Mouse (Mus musculus) adrenal gland, postnatal 36 days (tissue): ENCODE measurements around the gene Mia2. TPM values are rescaled to one million over a fixed set of nuclear protein-coding genes. Genes with fewer than 3 reads are reported as not detected.
"Not testable (repeated sequence)": the region's sequence is repeated elsewhere in the genome, so short reads cannot be mapped to it uniquely, and the experiment has no call there.

ENCODE experiments used
- DNase-seq, 2 experiments: peaks; one replicate each; pipeline ENCODE4 v3.0.0; 2021; ENCODE audit warnings: mixed read lengths in 1 of 2
- long read RNA-seq, 2 experiments: library from polyadenylated mRNA; stranded (forward); transcript quantifications; one replicate each; pipeline ENCODE4 v2.0.0; 2021; ENCODE audit warnings: borderline sequencing depth in 2 of 2
- total RNA-seq, 2 experiments: library from RNA; stranded (reverse); gene quantifications; 2 replicates each; pipeline ENCODE4 v1.2.3; 2021

The Mia2 gene
- 100 to 1,000 TPM; 107 to 159 TPM for total RNA-seq
- long read RNA-seq, experiment 1, full-length matches to known transcripts = 62 of 123 reads
- long read RNA-seq, experiment 1, partial matches to known transcripts = 18 of 123 reads
- long read RNA-seq, experiment 1, other reads (novel, unspliced or antisense) = 43 of 123 reads
- long read RNA-seq, experiment 2, full-length matches to known transcripts = 24 of 34 reads
- long read RNA-seq, experiment 2, partial matches to known transcripts = 2 of 34 reads
- long read RNA-seq, experiment 2, other reads (novel, unspliced or antisense) = 8 of 34 reads

DNA sequence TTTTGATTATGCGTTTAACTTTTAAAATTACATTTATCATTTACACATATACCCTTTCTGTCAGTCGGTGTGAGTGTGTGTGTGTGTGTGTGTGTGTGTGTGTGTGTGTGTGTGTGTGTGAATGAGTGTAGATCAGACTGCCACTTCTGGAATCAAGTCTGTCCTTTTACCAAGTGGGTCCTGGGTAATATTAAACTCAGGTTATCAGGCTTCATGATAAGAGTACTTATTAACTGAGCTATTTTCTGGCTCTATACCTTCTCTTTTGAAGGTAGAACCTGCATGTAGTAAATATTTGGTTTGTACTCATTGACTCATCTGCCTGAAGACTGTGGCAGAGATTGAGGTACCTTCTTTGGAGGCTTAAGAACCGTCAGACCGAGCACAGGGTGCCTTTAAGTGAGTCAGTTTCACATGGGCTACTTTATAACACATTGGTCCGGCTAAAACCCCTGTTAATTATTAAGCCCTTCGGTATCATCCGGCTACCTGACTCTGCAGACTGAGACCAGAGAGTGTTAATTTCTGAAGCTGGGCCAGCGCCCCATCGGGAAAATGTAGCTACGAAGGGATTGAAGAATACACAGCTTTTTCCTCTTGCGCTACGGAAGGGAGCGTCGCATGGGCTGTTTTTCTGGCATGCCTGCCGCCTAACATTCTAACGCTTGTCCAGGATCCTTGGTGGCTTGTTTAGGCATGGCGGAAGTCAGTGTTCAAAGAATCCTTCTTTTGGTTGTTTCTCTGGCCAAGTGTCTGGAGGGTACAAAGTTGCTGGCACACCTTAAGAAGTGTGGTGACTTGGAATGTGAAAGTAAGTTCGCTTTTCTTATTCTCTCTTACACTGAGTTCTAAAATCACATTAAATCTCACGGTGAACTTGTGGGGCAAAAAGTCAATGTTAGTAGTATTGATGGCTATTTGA, at the start of gene Mia2:
TSS of gene Mia2 (plus strand) at position 696 of the 922 bp plus-strand sequence.
- peak in 1 of 2 experiments; percentile 8 for DNase-seq

DNA sequence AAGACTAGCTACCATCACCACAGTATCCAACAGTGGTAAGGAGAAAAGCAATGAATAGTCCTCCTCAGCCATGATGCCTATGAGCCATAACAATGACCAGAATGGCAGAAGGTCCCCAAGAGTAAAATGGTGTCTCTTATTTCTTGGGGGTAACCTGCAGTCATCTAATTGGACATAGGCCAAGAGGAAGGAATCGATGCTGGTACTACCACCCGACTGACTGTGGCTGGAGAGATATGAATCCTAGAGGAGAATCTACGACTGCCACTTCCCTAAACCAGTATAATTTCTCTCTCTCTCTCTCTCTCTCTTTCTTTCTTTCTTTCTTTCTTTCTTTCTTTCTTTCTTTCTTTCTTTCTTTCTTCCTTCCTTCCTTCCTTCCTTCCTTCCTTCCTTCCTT, 43.1 kb upstream of the Mia2 start:
- DNase-seq = no peak

DNA sequence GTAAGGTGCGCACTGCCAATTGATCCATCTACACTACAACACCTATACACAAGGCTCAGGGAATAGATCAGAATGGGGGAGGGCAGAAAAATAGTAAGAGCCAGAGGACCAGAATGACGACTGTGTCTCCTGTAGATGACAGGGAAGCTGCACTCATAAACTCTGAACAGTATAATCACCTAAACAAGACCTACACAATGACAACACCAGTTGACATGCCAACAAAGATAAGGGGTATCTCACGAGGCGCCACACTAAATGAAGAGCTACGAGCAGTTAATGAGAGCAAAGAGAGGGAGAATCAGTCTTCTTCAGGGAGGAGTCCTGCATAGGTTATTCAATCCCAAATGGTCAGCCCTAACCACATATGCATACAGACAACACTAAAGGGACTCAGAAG, 42.4 kb upstream of the Mia2 start:
- DNase-seq = no peak

DNA sequence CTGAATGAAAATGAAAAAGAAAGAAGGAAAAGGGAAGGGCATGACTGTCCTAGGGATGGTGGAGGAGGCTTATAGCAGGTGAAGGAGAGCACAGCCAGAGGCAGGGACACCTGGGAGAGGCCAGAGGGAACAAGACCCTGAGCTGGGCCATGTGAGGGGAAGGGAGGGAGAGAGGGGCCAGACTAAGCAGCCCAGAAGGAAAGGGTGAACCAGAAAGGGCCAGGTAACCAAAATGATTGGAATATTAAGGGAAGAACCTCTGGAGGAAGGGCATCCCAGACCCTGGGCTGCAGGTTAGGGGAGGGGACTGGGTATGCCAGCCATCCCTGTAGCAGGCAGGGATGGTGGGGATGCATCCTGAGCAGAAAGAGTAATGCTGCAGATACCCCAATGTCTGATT, 41.6 kb upstream of the Mia2 start:
- DNase-seq = no peak

DNA sequence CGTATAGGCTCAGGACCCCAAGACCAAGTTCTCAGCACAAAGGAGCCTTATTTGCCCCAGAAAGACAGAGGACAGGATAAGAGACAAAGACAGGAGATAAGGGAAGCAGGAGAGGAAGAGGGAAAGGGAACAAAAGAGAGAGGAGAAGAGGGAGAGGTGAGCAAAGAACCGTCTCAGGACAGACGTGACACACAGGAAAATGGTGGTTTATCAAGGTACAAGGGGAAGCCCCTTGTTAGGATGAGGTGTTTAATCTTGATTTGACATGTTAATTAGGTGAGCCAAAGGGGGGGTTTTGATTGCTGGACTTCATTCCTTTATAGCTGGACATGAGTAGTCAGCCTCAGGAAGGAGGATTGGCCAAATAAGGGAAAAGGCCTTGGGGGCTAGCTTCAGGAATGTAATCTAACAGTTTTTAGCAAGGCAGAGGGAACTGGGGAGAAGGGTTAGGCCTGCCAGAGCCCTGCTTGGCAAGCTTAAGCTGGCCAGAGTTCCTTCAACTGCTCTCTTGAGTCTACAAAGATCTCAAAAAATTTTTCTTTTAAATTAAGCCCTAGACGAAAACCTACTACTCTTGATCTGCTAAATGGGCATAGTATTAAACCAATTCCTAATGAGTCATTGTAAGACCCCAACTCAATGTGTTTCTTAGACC, 40.3 kb upstream of the Mia2 start:
- peak in 1 of 2 experiments; percentile 6 for DNase-seq

DNA sequence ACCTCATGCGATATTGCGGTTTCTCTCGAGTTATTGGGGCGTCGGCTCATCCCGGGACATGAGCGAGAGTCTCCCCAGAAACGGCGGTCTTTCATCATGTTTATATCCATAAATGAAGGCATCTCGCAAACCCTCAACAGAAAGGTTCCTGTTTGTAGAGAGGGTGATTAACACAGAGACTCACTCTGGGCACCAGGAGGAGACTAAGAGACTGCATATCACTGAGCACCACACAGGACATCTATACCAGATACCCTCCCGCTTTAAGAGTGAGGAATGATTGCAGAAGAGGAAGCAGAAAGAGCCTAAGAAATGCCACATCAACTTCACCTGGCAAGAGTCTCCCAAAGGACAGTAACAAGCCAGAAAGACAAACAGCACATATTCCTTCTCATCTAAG, 39.4 kb upstream of the Mia2 start:
- DNase-seq = no peak

DNA sequence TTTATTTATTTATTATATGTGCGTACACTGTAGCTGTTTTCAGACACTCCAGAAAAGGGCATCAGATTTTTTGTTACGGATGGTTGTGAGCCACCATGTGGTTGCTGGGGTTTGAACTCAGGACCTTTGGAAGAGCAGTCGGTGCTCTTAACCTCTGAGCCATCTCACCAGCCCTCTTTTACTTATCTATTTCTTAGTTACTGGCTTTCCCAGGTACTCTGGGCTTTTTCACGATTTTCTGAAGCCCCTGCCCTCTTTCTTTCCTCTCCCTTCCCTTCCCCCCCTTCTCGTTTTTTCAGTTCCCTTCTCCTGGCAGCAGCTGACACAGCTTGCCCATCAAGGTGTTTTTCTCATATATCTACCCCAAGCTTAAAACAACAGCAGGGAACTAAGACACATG, 37.4 kb upstream of the Mia2 start:
- not testable (repeated sequence) for DNase-seq

DNA sequence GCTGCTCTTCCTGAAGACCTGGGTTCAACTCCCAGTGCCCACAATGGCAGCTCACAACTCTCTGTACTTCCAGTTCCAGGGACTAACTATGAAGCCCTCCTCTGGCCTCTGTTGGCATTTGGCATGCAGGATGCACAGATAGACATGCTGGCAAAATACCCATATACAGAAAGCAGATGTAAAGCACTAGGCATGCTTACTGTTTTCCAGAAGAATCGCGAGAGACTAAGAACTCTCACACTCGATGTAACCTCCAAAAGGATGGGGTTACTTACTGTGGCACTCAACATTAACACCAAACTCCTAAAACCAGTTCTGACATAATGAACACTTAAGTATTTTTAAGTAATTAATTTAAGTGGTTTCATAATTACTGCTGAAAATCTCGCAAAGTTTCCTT, 35.3 kb upstream of the Mia2 start:
- DNase-seq = no peak

DNA sequence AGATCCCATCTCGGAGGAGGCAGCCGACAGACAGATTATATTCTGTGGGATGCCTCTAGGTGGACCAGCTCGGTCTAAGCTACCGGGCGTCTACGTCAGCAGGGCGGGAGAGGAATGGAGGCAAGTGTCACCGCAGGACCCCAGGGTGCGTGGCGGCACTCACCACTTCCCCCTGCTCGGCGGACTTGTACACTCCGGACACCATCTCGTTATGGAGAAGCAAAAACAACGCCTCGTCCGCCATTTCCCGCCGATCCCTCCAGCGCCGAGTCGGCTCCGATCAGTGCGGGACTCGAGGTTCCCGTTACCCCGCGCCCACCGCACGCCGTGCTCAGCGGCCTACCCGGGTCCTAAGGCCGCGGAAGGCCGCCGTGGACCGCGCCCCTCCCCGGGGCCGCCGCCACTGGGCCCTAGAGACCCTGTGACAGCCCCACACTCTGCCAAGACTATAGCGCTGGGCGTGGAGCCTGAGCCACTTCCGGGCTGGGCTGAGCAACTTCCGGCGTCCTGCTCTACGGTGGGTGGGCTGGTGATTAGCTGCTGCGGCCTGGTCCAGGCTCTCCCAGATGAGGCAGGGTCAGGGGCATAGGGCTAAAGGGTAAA, 34.5 kb upstream of the Mia2 start, which contains the start of gene Trappc6b:
TSS of gene Trappc6b (minus strand) at position 480 of the 603 bp plus-strand sequence.
- peak; percentile 83 to 87 for DNase-seq

DNA sequence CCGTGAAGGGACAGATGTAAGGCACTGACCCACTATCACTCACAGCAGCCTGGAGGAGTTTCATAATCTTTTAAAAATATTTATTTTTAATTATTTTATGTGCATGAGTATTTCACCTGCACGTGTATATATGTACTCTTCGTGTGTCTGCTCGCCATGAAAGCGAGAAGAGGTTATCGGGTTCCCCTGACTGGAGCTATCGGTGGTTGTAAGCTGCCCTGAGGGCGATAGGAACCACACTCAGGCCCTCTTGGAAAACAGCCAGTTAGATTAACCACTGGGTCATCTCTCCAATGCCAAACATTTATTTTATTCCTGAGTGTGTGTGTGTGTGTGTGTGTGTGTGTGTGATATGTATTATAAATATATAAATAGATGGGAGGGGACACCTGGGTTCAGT, 30.8 kb upstream of the Mia2 start:
- DNase-seq = no peak

DNA sequence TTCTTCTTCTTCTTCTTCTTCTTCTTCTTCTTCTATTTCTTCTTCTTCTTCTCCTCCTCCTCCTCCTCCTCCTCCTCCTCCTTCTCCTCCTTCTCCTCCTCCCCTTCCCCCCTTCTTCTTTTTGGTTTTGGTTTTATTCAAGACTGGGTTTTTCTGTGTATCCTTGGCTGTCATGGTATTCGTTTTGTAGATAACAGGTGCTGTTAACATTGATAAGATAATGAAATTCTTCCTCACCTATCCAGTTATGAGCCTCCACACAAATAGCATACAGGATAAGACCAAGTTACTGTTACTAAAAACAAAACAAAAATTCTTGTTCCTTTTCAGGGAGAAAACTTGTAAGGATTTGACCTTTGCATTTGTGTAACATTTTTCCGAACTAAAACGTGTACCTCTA, 29.8 kb upstream of the Mia2 start:
- DNase-seq = no peak

DNA sequence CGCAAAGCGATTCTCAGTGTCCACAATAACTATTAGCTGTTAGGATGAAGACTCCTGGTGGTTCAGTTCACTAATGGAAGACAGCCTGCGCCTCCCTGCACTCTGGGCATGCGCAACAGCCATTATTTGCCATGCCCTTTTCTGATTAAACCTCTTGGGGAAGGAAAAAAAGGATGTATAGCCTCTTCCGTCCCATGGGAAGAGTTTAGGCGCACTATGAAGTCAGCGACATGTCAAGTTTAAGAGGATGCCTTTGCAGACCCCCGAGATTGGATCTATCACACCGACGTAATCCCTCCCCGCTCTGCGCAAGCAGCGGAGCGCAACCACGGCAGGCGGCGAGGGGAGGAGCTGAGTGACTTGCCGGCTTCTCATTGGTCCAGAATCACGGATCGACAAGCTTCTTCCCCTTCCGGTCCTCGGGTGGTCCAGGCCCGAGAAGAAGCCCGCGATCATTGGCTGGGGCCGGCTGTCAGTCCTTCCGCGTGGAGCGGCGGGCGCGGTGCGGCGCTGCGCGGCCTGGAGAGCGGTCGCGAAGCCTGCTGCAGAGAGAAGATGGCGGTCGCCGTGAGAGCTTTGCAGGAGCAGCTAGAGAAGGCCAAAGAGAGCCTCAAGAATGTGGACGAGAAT, 29.0 kb upstream of the Mia2 start, which contains the start of gene Pnn:
TSS of gene Pnn (plus strand) at position 437 of the 630 bp plus-strand sequence.
- peak; percentile 98 to 99 for DNase-seq

DNA sequence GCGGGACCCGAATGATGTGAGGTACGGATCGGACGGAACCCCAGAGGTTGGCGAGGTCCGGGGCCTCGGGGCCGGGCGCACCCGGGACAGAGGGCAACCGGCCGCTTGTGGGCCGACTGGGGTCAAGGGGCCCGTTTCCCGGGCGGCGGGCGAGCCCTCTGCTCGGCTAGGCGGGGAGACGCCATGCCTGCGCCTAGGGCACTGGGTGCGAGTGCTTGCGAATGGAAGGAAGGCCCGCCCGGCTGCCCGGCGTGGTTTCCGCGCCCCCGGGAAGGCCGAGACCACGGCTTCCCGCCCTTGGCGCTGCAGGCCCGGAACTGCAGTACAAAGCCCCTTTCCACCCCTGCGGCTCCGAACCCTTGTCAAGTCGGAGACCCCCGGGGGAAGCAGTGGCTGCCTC, 28.5 kb upstream of the Mia2 start:
- DNase-seq = peak in 1 of 2 experiments; percentile 59

DNA sequence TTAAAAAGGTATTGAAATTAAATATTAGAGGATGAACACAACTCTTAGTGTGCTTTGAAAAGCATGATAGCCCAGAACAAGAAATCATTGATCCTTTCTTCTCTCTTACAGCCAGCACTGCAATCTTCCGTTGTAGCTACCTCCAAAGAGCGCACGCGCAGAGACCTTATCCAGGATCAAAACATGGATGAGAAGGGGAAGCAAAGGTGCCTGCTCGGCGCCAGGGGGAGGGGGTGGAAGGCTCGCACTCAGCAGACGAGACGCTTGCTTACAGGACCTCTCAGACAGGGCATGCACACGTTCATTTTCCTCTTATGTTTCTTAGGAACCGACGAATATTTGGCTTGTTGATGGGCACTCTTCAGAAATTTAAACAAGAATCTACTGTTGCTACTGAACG, 26.8 kb upstream of the Mia2 start:
- no peak for DNase-seq

DNA sequence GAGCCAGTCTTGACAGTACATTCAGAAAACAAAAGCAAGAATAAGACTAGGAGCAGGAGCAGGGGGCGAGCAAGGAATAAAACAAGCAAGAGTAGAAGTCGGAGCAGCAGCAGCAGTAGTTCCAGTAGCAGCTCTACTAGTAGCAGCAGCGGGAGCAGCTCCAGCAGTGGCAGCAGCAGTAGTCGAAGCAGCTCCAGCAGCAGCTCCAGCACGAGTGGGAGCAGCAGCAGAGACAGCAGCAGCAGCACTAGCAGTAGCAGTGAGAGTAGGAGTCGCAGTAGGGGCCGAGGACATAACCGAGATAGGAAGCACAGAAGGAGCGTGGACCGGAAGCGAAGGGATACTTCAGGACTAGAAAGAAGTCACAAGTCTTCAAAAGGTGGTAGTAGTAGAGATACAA, 23.3 kb upstream of the Mia2 start:
- no peak for DNase-seq

DNA sequence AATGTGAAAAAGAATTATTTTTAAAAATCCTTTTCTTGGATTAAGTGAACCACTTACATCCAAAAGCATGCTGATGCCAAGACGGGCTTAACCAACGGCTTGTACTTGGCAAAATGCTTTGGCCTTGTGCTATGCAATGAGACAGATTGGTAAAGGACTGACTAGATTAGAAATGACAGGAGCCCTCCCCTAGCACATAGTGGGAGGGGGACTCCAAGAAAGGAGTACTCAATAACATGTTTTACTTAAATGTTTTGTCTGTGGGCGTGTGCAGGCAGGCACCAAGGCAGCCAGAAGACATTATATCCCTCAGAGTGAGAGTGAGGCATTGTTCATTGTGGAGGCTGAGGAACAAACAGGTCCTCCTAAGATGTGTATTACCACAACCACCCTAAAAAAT, 21.5 kb upstream of the Mia2 start:
- no peak for DNase-seq

DNA sequence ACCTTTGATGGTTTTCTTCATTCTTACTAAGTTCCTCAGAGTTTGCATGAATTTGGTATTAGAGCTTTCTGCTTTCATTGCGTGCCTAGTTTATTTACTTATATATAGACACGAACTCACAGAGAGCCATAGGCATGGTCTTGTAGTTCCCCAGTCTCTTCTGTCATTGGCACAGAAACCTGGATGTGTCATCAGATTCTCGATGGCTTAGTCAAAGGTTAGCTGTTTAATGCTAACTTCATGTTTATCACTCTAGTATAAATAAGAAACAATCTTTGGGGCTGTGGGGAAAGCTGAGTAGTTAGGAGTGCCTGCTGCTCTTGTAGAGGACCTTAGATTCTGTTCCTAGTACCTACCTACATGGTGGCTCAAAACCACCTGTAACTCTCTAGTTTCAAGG, 18.6 kb upstream of the Mia2 start:
- DNase-seq = peak in 1 of 2 experiments; percentile 14

DNA sequence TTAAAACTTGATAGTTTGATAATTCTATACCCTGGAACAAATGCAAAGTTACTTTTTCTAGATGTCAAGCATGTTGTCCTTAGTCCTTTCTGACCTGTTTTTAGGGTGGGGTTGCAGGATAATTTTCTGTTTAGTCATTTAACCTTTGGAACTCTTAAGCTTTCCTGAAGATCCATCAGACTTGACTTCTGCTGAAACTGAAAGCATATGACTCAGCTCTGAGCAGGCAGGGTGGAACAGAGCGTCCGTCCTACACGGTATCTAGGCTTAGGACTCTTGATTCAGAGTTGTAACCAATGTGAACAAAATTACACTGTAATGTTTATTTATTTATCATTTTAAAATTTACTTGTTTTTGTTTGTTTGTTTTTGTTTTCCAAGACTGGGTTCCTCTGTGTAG, 17.7 kb upstream of the Mia2 start:
- DNase-seq = no peak

DNA sequence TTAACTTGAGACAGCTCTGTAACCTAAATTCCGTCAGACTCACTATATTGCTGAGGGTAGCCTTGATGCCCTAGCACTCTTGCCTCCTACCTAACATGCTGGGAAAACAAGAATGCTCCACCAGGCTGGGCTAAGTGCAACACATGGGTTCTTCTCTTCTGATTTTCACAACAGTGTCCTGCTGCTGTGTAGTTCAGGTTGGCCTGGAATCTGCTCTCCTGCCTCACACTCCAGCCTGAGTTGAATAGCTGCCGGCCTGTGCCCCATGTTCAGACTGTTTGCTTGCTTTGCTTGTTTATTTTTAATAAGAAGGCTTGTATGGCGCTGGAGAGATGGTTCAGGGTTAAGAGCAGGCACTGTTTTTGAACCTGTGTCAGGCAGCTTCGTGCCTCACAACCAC, 15.1 kb upstream of the Mia2 start:
- DNase-seq = no peak

DNA sequence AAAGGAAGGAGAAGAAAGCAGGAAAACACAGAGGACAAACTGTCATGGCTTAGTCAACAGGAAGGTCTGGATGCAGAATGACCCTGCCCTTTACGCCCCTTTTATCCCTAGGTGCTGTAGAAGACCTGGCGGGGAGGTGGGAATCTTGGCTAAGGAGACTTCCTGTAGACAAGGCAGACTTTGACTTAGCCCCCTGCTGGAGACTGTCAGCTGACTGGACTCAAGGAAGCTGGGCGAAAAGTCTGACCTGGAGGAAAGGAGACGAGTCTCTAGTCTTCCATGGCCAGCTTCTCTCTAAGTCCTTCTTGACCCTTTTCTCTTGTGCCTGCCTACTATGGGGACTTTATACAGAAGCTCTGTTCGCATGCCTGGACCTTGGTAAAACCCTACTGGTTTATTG, 11.2 kb upstream of the Mia2 start:
- DNase-seq = no peak

DNA sequence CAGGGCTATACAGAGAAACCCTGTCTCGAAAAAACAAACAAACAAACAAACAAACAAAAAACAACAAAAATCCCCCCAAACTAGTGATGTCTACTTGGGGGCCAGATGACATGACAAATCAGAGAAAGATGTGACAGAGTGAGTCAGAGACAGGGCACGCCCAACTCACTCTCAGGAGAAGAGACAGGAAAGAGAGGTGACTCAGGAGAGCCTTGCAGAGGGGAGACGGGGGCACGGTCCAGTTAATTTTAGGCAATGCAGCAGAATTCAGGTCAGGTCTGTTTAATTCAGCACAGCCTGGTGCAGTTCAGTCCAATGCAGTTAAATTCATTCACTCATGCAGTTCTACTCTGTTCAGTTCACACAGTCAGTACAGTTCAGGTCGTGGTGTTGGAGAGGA, 9.4 kb upstream of the Mia2 start:
- DNase-seq = no peak

DNA sequence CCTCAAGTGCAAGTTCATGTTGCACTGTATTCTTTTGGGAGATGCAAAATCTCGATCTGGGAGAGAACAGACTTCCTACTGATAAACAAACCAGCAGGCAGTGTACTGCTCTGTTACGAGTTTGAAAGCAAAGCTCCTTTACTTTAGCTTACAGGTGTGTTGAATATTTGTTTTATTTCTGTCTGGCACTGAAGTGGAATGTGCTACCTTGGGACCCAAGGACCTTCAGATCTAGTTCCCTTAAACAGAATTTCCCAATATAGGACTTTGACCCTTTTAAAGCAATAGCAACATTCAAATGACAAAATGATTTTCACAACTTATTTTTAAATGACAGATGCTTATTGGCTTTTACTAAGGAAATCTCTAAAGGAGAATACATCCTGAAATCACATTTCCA, 2.1 kb upstream of the Mia2 start:
- DNase-seq = no peak
